Mouse (Mus musculus) CH12.LX (cell line): Measurements from ENCODE around the gene Ppp6r3. TPM values are rescaled to one million over a fixed set of nuclear protein-coding genes. Genes with fewer than 3 reads are reported as not detected.

Experiments
- DNase-seq: peaks from one replicate; pipeline ENCODE4 v3.0.0-alpha.2; 2013; ENCODE audit errors: extremely low read depth
- H3K27ac ChIP-seq: 2 replicates; pipeline ENCODE4 v1.5.1; 2012; ENCODE audit warnings: low read depth, mild to moderate bottlenecking, control low read depth, moderate library complexity; ENCODE audit not compliant: insufficient read depth
- H3K27me3 ChIP-seq: replicated peaks from 2 replicates; pipeline ENCODE3; 2012; ENCODE audit warnings: inconsistent platforms
- H3K36me3 ChIP-seq, 2 experiments: replicated peaks in 1 of 2; 2 replicates each; pipeline versions ENCODE3 to v1.6.1; 2012; ENCODE audit warnings: inconsistent platforms in 1 of 2, low read length in 1 of 2, mild to moderate bottlenecking in 1 of 2, mixed read lengths in 1 of 2, moderate library complexity in 1 of 2; ENCODE audit not compliant: control insufficient read depth in 1 of 2, insufficient read depth in 1 of 2
- H3K4me1 ChIP-seq, 2 experiments: 2 replicates each; pipeline ENCODE4 v1.6.1; 2012; ENCODE audit warnings: inconsistent platforms in 1 of 2, moderate library complexity in 1 of 2; ENCODE audit not compliant: insufficient read depth in 2 of 2, control insufficient read depth in 1 of 2
- H3K4me2 ChIP-seq: 2 replicates; pipeline ENCODE4 v1.6.1; 2012; ENCODE audit warnings: low read depth, mild to moderate bottlenecking, control low read depth; ENCODE audit not compliant: poor library complexity, insufficient read depth, severe bottlenecking
- H3K4me3 ChIP-seq, 3 experiments: fragments of 150-350 bp in 1 of 3; sonication (generic) in 1 of 3; replicated peaks in 1 of 3; 2 replicates each; pipeline versions ENCODE3 to v1.5.1; 2011 to 2012; ENCODE audit warnings: low read depth in 2 of 3, low read length in 2 of 3, mild to moderate bottlenecking in 2 of 3, moderate library complexity in 2 of 3, control low read depth in 1 of 3, improper control_type of control experiment in 1 of 3, inconsistent platforms in 1 of 3, mixed read lengths in 1 of 3; ENCODE audit not compliant: poor library complexity in 1 of 3
- H3K79me2 ChIP-seq: replicated peaks from 2 replicates; pipeline ENCODE4 v1.6.1; 2012; ENCODE audit warnings: mild to moderate bottlenecking, moderate library complexity; ENCODE audit not compliant: control insufficient read depth, poor library complexity, insufficient read depth, severe bottlenecking; ENCODE audit errors: extremely low read depth
- H3K9ac ChIP-seq: 2 replicates; pipeline ENCODE4 v1.6.1; 2012; ENCODE audit warnings: low read depth, mild to moderate bottlenecking, control low read depth, moderate library complexity; ENCODE audit not compliant: insufficient read depth
- H3K9me3 ChIP-seq: replicated peaks from 2 replicates; pipeline ENCODE3; 2012; ENCODE audit warnings: low read length, inconsistent platforms, mixed read lengths
- CHD1 ChIP-seq: IDR thresholded peaks from 2 replicates; pipeline ENCODE4 v1.6.1; 2012; ENCODE audit warnings: low read depth, low read length, improper control_type of control experiment, inconsistent platforms
- ELF1 ChIP-seq: IDR thresholded peaks from 2 replicates; pipeline ENCODE4 v1.6.1; 2014; ENCODE audit warnings: low read depth, mild to moderate bottlenecking, inconsistent platforms, low read length, improper control_type of control experiment
- ETS1 ChIP-seq: conservative IDR thresholded peaks from 2 replicates; pipeline ENCODE4 v1.6.1; 2012; ENCODE audit warnings: low read depth, mild to moderate bottlenecking, inconsistent platforms, low read length, improper control_type of control experiment, moderate library complexity
- HCFC1 ChIP-seq: IDR thresholded peaks from 2 replicates; pipeline ENCODE4 v1.6.1; 2012; ENCODE audit warnings: low read depth, mild to moderate bottlenecking, inconsistent platforms, low read length, improper control_type of control experiment
- MAX ChIP-seq: IDR thresholded peaks from 2 replicates; pipeline ENCODE4 v1.6.1; 2011; ENCODE audit warnings: low read length, improper control_type of control experiment
- MAZ ChIP-seq: IDR thresholded peaks from 2 replicates; pipeline ENCODE4 v1.6.1; 2012; ENCODE audit warnings: low read depth, mild to moderate bottlenecking, inconsistent platforms, low read length, improper control_type of control experiment, moderate library complexity
- MXI1 ChIP-seq: IDR thresholded peaks from 2 replicates; pipeline ENCODE4 v1.6.1; 2011; ENCODE audit warnings: mild to moderate bottlenecking, low read depth, low read length, improper control_type of control experiment
- PAX5 ChIP-seq: IDR thresholded peaks from 2 replicates; pipeline ENCODE4 v1.6.1; 2012; ENCODE audit warnings: low read length, inconsistent platforms, mixed read lengths
- POLR2A ChIP-seq: IDR thresholded peaks from 2 replicates; pipeline ENCODE4 v1.6.1; 2011; ENCODE audit warnings: low read depth, mild to moderate bottlenecking, improper control_type of control experiment, low read length
- SIN3A ChIP-seq: IDR thresholded peaks from 2 replicates; pipeline ENCODE4 v1.6.1; 2012; ENCODE audit warnings: low read length, improper control_type of control experiment, inconsistent platforms
- TBP ChIP-seq: conservative IDR thresholded peaks from 2 replicates; pipeline ENCODE4 v1.6.1; 2011; ENCODE audit warnings: low read depth, low read length, improper control_type of control experiment
- TCF12 ChIP-seq: IDR thresholded peaks from 2 replicates; pipeline ENCODE4 v1.6.1; 2014; ENCODE audit warnings: low read depth, mild to moderate bottlenecking, inconsistent platforms, low read length, improper control_type of control experiment
- UBTF ChIP-seq: IDR thresholded peaks from 2 replicates; pipeline ENCODE4 v1.6.1; 2012; ENCODE audit warnings: low read depth, mild to moderate bottlenecking, inconsistent platforms, low read length, improper control_type of control experiment, moderate library complexity
- USF2 ChIP-seq: conservative IDR thresholded peaks from 2 replicates; pipeline ENCODE4 v1.6.1; 2011; ENCODE audit warnings: low read depth, low read length, improper control_type of control experiment
- ZC3H11A ChIP-seq: IDR thresholded peaks from 2 replicates; pipeline ENCODE4 v1.6.1; 2012; ENCODE audit warnings: low read depth, mild to moderate bottlenecking, inconsistent platforms, low read length, improper control_type of control experiment
- ZMIZ1 ChIP-seq: IDR thresholded peaks from 2 replicates; pipeline ENCODE4 v1.6.1; 2012; ENCODE audit warnings: low read depth, mild to moderate bottlenecking, inconsistent platforms, low read length, improper control_type of control experiment
- dilution Hi-C: fragments of 300-500 bp; cut with MboI; formaldehyde crosslinking; loops from 2 replicates; pipeline ENCODE4 v1.14.3; 2020; ENCODE audit warnings: low sequenced_read_pairs; ENCODE audit not compliant: extremely low pct_unique_long_range_greater_than_20kb, extremely low pct_ligation_motif_present
- in situ Hi-C: fragments of 300-500 bp; cut with MboI; formaldehyde crosslinking; loops from 3 replicates; pipeline ENCODE4 v1.14.3; 2019; ENCODE audit warnings: low sequenced_read_pairs, low pct_ligation_motif_present, low pct_unique_long_range_greater_than_20kb, mixed read lengths
- polyA plus RNA-seq: library from polyadenylated mRNA; unstranded; fragments of >175 nt; gene quantifications from 2 replicates; pipeline ENCODE4 v1.2.1, GENCODE M21; 2012; ENCODE audit warnings: low read depth; ENCODE audit not compliant: insufficient read length
- total RNA-seq, 2 experiments: library from RNA; depleted of rRNA; stranded (reverse); fragments of 300-350 nt in 1 of 2; fragments of >200 nt in 1 of 2; gene quantifications; 2 replicates each; pipeline ENCODE4 v1.2.3; 2012 to 2014

The Ppp6r3 gene
- total and polyA plus RNA-seq, 3 experiments, result 68.5 to 94.6 (median 72.3) TPM

DNA sequence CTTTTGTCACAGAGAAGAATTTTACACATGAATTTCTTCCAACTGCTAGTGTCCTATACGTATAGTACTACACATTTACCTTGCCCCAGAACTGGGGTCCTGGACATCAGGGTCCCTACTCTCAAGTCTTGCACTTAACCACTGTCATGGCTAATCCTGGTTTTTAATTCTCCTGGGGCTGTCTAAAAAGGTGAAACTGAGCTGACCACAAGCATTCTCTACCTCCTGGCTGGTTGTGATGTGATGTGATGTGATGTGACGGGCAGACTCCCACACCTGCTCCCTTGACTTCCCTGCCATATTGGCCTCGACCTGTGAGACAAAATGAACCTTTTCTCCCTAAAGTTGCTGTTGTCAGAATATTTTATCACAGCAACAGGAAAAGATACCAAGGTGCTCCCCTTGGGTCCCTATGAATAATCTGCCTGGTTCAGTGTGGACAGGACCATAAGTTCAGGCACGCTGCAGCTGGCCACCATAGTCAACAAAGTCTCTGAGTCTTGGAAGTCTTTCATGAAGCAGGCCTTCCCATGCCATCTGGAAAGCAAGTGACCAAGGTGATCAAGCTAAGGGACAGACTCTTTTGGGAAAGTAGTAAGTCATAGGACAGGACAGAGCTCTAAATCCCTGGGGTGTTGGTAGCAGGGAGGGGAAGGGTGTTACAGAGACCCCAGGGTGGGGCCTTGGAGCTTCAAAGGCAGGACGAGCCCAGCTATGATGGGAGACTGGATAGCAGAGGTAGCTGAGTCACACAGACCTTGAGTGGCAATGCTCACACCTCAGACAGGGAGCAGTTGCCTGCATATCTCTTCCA lies 1.1 kb upstream of the Ppp6r3 start:
- Histone ChIP-seq H3K27ac (no peak overlapping the region), H3K27me3 (no peaks in the 10 kb centered on the region), H3K36me3 (peaks cover 0 to 4% of the 10 kb centered on the region in 2 experiments)
- in situ Hi-C loops, result no loop called here
- TF ChIP-seq USF2 (no peak), ETS1 (no peak), SIN3A (no peak), POLR2A (no peak), MAZ (no peak)
- TF ChIP-seq, all 38 proteins: peak for 0
- DNase-seq, result peak; percentile 17
- Histone ChIP-seq H3K79me2 (peaks cover 35% of the 10 kb centered on the region), H3K4me3 (peak overlapping the region in 2 of 3 experiments; percentile 12 to 26), H3K9me3 (peaks cover 2% of the 10 kb centered on the region), H3K4me1 (peaks cover 0 to 33% of the 10 kb centered on the region in 2 experiments; a peak in 2 of 4 replicates), H3K4me2 (peak overlapping the region; percentile 39), H3K9ac (no peak overlapping the region)
- dilution Hi-C loops, result no loop called here

DNA sequence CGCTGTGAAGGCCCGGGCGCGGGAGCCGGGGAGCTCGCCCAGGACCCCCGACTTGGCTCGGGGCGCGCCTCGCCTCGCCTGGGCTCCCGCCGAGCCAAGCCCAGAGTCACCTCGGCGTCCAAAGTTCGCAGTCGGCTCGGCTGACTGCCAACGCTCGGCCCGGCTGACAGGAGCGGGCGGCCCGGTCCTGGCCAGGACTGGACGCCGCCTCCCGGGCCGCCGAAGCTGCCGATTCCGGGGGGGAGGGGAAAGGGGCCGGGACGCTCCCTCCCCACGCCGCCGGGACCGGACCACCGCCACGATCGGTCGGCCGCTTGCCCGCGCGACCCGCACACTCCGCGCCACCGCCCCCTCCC lies 295 bp downstream of the Ppp6r3 start:
- no peaks in the 10 kb centered on the region for H3K27me3 ChIP-seq

DNA sequence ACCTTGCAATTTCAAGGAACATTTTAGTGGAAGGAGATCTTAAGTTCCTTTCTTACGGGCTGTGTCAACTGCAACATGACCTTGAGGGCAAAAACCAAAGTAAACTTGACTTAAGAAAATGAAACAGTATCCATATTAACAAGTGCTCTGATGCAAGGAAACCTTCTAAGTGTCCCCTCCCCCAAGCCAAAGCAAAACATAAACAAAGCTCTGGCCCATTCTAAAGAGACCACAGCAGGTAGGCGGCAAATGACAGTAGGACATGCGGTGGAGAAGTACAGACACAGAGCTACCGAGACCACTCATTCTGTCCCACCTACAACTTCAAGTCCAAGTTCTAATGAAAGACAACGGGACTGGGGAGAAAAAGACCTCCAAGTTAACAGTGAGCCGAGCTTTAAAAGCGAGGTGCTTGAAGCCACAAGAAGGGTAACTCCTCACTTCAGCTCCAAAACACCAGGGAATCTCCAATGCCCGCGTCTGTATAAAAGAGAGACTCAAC lies 905 bp downstream of the Ppp6r3 start:
- H3K4me2 ChIP-seq, result peak overlapping the region; percentile 23
- peak overlapping the region; percentile 74 to 85 (median 81) for H3K4me3 ChIP-seq
- in situ Hi-C loops (no loop called here), dilution Hi-C loops (no loop called here)
- H3K9me3 ChIP-seq, result no peaks in the 10 kb centered on the region
- TF ChIP-seq ZMIZ1 (no peak), TCF12 (no peak), ELF1 (no peak), CHD1 (peak; percentile 56; the same call in 1 of the 2 replicates), MXI1 (peak; percentile 72), MAX (no peak), PAX5 (no peak), HCFC1 (no peak), SIN3A (peak; percentile 79)
- H3K27me3 ChIP-seq, result no peaks in the 10 kb centered on the region
- peaks cover 4 to 17% of the 10 kb centered on the region in 2 experiments for H3K36me3 ChIP-seq
- peaks cover 53% of the 10 kb centered on the region for H3K79me2 ChIP-seq
- DNase-seq, result peak; percentile 32
- H3K4me1 ChIP-seq, result peaks cover 4 to 44% of the 10 kb centered on the region in 2 experiments
- peak overlapping the region; percentile 74 for H3K9ac ChIP-seq
- no peak overlapping the region for H3K27ac ChIP-seq

More for the DNA sequence above, 295 bp downstream of the Ppp6r3 start:
- no peak for DNase-seq
- TF ChIP-seq TBP (no peak), ZC3H11A (no peak), UBTF (0 out of 2 replicates have a peak, but pooled peaks have one; percentile 45)
- in situ Hi-C loops (no loop called here), dilution Hi-C loops (no loop called here)
- Histone ChIP-seq H3K4me3 (peak overlapping the region; percentile 74 to 85 (median 81)), H3K9me3 (no peaks in the 10 kb centered on the region), H3K79me2 (peaks cover 49% of the 10 kb centered on the region), H3K4me2 (no peak overlapping the region; the same call in 1 of the 2 replicates), H3K27ac (peak overlapping the region; percentile 56), H3K9ac (peak overlapping the region; percentile 74), H3K4me1 (peaks cover 2 to 42% of the 10 kb centered on the region in 2 experiments), H3K36me3 (peaks cover 2 to 13% of the 10 kb centered on the region in 2 experiments)
